ENCODE assay signal across 37 mouse cellular contexts in genomic region chr9:35673557-35673956, GRCm38 (mm10). TPM values are rescaled to one million over a fixed set of nuclear protein-coding genes. Genes with fewer than 3 reads are reported as not detected.
"Had no signal": no experiment of that assay in that cellular context is flagged by ENCODE, and none has a peak within 500 bp of the region (broad histone marks: within the 10 kb centered on the region; RNA-seq: fewer than 3 reads in every experiment).

No protein-coding gene starts in this region.

- H3K4me3 ChIP-seq: embryonic facial prominence, embryonic 10.5 days; embryonic facial prominence, embryonic 12.5 days; embryonic facial prominence, embryonic 13.5 days; embryonic facial prominence, embryonic 15.5 days; erythroblast, embryonic 14.5 days; forebrain, embryonic 12.5 days; forebrain, embryonic 13.5 days; forebrain, embryonic 15.5 days; gastrocnemius, adult 2 months; heart, adult 2 months; heart, embryonic 10.5 days had no signal

- H3K27me3 ChIP-seq: embryonic facial prominence, embryonic 12.5 days; embryonic facial prominence, embryonic 13.5 days; embryonic facial prominence, embryonic 15.5 days; forebrain, embryonic 12.5 days; forebrain, embryonic 13.5 days; forebrain, embryonic 15.5 days had no signal

- H3K9me3 ChIP-seq: embryonic facial prominence, embryonic 12.5 days; embryonic facial prominence, embryonic 13.5 days; embryonic facial prominence, embryonic 15.5 days; forebrain, embryonic 12.5 days; forebrain, embryonic 13.5 days; heart, embryonic 10.5 days had no signal

- DNase-seq: cerebellum, adult 9-10 months; cerebellum, adult 9-11 months; cerebellum, postnatal 10 days; cerebellum, postnatal 14 days; cerebellum, postnatal 25 days; cerebellum, postnatal 36 days; embryo, embryonic 11 days; forebrain, postnatal 0 days; gastrocnemius, adult 2 months; gastrocnemius, postnatal 10 days; gastrocnemius, postnatal 14 days; gastrocnemius, postnatal 25 days; gastrocnemius, postnatal 36 days; heart, adult 11 months; heart, adult 18-20 months; heart, adult 2 months had no signal

- H3K27ac ChIP-seq: embryonic facial prominence, embryonic 10.5 days; embryonic facial prominence, embryonic 12.5 days; embryonic facial prominence, embryonic 13.5 days; embryonic facial prominence, embryonic 15.5 days; forebrain, embryonic 12.5 days; forebrain, embryonic 13.5 days; forebrain, embryonic 15.5 days; gastrocnemius, adult 2 months; heart, adult 2 months; heart, embryonic 10.5 days had no signal

- H3K36me3 ChIP-seq: embryonic facial prominence, embryonic 10.5 days; embryonic facial prominence, embryonic 12.5 days; embryonic facial prominence, embryonic 13.5 days; embryonic facial prominence, embryonic 15.5 days; forebrain, embryonic 12.5 days; forebrain, embryonic 15.5 days; heart, embryonic 10.5 days had no signal

- H3K4me2 ChIP-seq: embryonic facial prominence, embryonic 12.5 days; embryonic facial prominence, embryonic 13.5 days; embryonic facial prominence, embryonic 15.5 days; forebrain, embryonic 12.5 days; forebrain, embryonic 13.5 days; forebrain, embryonic 15.5 days had no signal

- H3K4me1 ChIP-seq: embryonic facial prominence, embryonic 10.5 days; embryonic facial prominence, embryonic 12.5 days; embryonic facial prominence, embryonic 13.5 days; embryonic facial prominence, embryonic 15.5 days; forebrain, embryonic 12.5 days; forebrain, embryonic 13.5 days; forebrain, embryonic 15.5 days; heart, embryonic 10.5 days had no signal

RNA-seq across cellular contexts. Expression of gene Pate1, which starts 13.6 kb away (rescaled TPM):
- total RNA-seq: common myeloid progenitor, adult 5-6 weeks; forebrain, postnatal 0 days; gastrocnemius, adult 2 months; gastrocnemius, adult 8-10 months; gastrocnemius, postnatal 10 days; gastrocnemius, postnatal 14 days; gastrocnemius, postnatal 25 days; gastrocnemius, postnatal 36 days; gastrocnemius, postnatal 4 days; granulocyte monocyte progenitor cell, adult 5-6 weeks; heart, adult 18-20 months; heart, adult 2 months; heart, adult 8-10 months had no signal
- polyA plus RNA-seq: cortical plate, adult 2 months; embryonic facial prominence, embryonic 10.5 days; embryonic facial prominence, embryonic 11.5 days; embryonic facial prominence, embryonic 12.5 days; embryonic facial prominence, embryonic 13.5 days; embryonic facial prominence, embryonic 14.5 days; embryonic facial prominence, embryonic 15.5 days; erythroblast, embryonic 14.5 days; forebrain, embryonic 11.5 days; forebrain, embryonic 12.5 days; forebrain, embryonic 13.5 days; forebrain, embryonic 14.5 days; forebrain, embryonic 15.5 days; forebrain, embryonic 16.5 days; forebrain, postnatal 0 days; frontal cortex, adult 2 months; heart, adult 2 months had no signal

RNA-seq across cellular contexts. Expression of gene Pate3, which starts 25.6 kb away (rescaled TPM):
- total RNA-seq: common myeloid progenitor, adult 5-6 weeks; forebrain, postnatal 0 days; gastrocnemius, adult 2 months; gastrocnemius, adult 8-10 months; gastrocnemius, postnatal 10 days; gastrocnemius, postnatal 14 days; gastrocnemius, postnatal 25 days; gastrocnemius, postnatal 36 days; gastrocnemius, postnatal 4 days; granulocyte monocyte progenitor cell, adult 5-6 weeks; heart, adult 18-20 months; heart, adult 2 months; heart, adult 8-10 months had no signal
- polyA plus RNA-seq: cortical plate, adult 2 months; embryonic facial prominence, embryonic 10.5 days; embryonic facial prominence, embryonic 11.5 days; embryonic facial prominence, embryonic 12.5 days; embryonic facial prominence, embryonic 13.5 days; embryonic facial prominence, embryonic 14.5 days; embryonic facial prominence, embryonic 15.5 days; erythroblast, embryonic 14.5 days; forebrain, embryonic 11.5 days; forebrain, embryonic 13.5 days; forebrain, embryonic 14.5 days; forebrain, embryonic 15.5 days; forebrain, embryonic 16.5 days; forebrain, postnatal 0 days; frontal cortex, adult 2 months; heart, adult 2 months; heart, embryonic 10.5 days had no signal
